Mouse (Mus musculus): ENCODE data around the gene Zfp128.

DNA sequence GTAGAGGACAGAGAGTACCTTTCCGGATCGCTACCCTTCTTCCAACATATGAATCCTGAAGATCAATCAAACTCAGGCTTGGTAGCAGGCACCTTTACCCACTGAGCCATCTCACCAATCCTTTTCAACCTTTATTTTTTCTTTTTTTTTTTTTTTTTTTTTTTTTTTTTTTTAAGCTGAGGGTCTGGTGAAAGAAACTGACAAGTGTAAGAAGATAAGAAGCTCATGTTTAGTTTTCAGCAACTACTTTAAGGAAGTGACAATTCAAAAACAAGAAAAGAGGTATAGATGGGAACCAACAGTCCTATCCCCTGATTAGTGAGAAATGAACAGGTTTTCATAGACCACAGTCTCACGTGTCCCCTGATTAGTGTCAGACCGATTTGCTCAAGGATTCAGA lies 45.2 kb upstream of the Zfp128 start:
- no peak for TF ChIP-seq CTCF (IDR thresholded peaks at IDR 0.05; ENCODE audit: low read depth)
- no peak for TF ChIP-seq EP300 (IDR thresholded peaks at IDR 0.05; ENCODE audit: low read depth)

Measured in heart, postnatal 0 days (tissue).